Mouse (Mus musculus) kidney, postnatal 10 days (tissue): ENCODE measurements around the gene Syn2.

Source experiments
- DNase-seq: peaks from one replicate; pipeline ENCODE4 v3.0.0; 2021; ENCODE audit warnings: mixed read lengths

Syn2 gene

GRCm38 (mm10) chr6:115134501-115135331 lies at the start of gene Syn2:
Gene Syn2 (plus strand): TSS chr6:115134902.
- DNase-seq: peak; percentile 87

- DNase-seq: no peak
Measured at GRCm38 (mm10) chr6:115085274-115085841, 49.3 kb upstream of the Syn2 start.

GRCm38 (mm10) chr6:115088314-115089106 lies 46.2 kb upstream of the Syn2 start:
- DNase-seq: no peak

- no peak for DNase-seq
Measured at GRCm38 (mm10) chr6:115091737-115092136, 43.0 kb upstream of the Syn2 start.

- no peak for DNase-seq
Measured at GRCm38 (mm10) chr6:115102542-115102941, 32.2 kb upstream of the Syn2 start.

- DNase-seq: no peak
Measured at GRCm38 (mm10) chr6:115111426-115111825, 23.3 kb upstream of the Syn2 start.

- DNase-seq: no peak
Measured at GRCm38 (mm10) chr6:115122181-115122580, 12.5 kb upstream of the Syn2 start.

GRCm38 (mm10) chr6:115123262-115124201 lies 11.2 kb upstream of the Syn2 start:
- peak; percentile 11 for DNase-seq

- no peak for DNase-seq
Measured at GRCm38 (mm10) chr6:115124675-115125357, 9.9 kb upstream of the Syn2 start.

- DNase-seq: no peak
Measured at GRCm38 (mm10) chr6:115125358-115125720, 9.4 kb upstream of the Syn2 start.

- DNase-seq: no peak
Measured at GRCm38 (mm10) chr6:115126232-115126785, 8.4 kb upstream of the Syn2 start.

- DNase-seq: no peak
Measured at GRCm38 (mm10) chr6:115126851-115127250, 7.9 kb upstream of the Syn2 start.

- no peak for DNase-seq
Measured at GRCm38 (mm10) chr6:115127255-115127824, 7.4 kb upstream of the Syn2 start.

GRCm38 (mm10) chr6:115135332-115135649 lies 589 bp downstream of the Syn2 start:
- no peak for DNase-seq

GRCm38 (mm10) chr6:115136156-115136555 lies 1.5 kb downstream of the Syn2 start:
- no peak for DNase-seq

GRCm38 (mm10) chr6:115141446-115141845 lies 6.7 kb downstream of the Syn2 start:
- no peak for DNase-seq

GRCm38 (mm10) chr6:115161175-115161574 lies 26.5 kb downstream of the Syn2 start:
- no peak for DNase-seq

GRCm38 (mm10) chr6:115165863-115166470 lies 31.3 kb downstream of the Syn2 start:
- DNase-seq: no peak

GRCm38 (mm10) chr6:115168921-115169320 lies 34.2 kb downstream of the Syn2 start:
- DNase-seq: no peak

- no peak for DNase-seq
Measured at GRCm38 (mm10) chr6:115169518-115169917, 34.8 kb downstream of the Syn2 start.

- peak; percentile 13 for DNase-seq
Measured at GRCm38 (mm10) chr6:115174845-115175244, 40.1 kb downstream of the Syn2 start.
